Mouse (Mus musculus) spleen, adult 18-20 months (tissue): Measurements from ENCODE around the gene Dalrd3.

Experiments used
- DNase-seq, 2 experiments: peaks; one replicate each; pipeline ENCODE4 v3.0.0; 2022; ENCODE audit warnings: mixed read lengths in 2 of 2

Dalrd3 gene

DNA sequence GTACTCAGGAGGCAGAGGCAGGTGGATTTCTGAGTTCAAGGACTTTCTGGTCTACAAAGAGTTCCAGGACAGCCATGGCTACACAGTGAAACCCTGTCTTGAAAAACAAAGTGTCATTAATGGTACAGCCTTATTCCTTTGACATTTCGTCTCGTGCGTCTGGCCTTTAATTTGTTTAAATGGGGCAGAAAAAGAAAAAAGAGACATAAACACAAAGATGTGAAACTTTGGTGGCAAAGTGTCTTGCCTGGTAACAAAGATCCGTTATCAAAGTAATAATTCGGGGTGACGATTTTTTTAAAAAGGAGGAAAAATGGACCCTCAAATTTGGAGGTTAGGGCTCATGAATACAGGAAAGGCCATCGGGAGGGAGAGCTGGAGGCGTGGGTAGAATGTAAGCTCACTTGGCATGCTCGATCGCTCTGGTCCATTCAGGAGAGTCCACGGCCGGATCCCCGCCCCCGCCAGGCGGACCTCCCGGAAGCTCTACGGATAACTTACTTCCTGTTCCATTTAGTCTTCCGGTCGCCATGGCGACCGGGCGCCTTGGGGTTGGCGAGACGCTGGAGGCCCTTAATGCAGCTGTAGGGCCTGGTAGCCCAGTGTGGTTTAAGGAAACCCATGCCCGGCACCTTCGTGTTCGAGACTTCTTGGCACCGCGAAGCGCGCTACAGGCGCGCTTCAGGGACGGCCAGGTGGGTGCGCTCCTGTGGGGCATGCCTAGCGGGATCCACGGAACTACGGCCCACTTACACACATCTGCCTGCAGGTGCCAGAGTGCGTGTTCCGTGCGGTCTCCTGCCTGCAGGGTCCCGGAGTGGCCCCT, at the start of gene Dalrd3:
TSS of gene Dalrd3 (plus strand) at position 506 of the 826 bp plus-strand sequence.
- peak; percentile 83 to 88 for DNase-seq

DNA sequence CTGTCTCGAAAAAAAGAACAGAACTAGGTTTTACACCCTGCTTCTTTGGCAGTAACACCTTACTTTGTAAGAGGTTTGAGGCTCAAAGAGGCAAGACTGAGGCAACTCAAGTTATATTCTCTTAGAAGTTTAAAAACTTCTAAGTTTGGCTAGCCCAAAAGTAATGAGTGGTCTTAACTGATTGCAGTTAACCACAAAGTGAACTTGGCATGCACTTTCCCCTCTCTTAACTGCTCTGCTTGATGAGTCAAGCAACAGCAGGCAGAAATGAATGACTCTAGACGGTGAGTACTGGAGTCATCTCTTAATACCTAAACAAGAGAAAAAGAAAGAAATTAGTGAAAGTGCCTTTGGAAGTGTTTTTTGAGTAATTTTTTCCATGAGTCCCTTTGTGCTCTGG, 48.1 kb upstream of the Dalrd3 start:
- no peak for DNase-seq

DNA sequence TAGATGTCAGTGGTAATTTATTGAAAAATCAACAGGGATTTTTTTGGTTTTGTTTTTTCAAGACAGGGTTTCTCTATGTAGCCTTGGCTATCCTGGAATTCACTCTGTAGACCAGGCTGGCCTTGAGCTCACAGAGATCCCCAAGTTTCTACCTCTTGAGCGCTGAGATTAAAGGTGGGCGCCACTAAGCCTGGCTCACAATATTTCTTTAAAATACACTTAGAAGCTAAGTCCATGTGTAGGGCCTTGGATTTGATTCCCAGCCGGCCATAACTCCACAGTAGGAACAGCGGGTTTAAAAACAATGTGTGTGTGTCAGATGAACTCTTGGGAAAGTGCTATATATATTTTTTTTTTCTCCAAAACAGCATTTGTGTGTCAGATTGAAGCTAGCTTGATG, 46.3 kb upstream of the Dalrd3 start:
- DNase-seq = no peak

DNA sequence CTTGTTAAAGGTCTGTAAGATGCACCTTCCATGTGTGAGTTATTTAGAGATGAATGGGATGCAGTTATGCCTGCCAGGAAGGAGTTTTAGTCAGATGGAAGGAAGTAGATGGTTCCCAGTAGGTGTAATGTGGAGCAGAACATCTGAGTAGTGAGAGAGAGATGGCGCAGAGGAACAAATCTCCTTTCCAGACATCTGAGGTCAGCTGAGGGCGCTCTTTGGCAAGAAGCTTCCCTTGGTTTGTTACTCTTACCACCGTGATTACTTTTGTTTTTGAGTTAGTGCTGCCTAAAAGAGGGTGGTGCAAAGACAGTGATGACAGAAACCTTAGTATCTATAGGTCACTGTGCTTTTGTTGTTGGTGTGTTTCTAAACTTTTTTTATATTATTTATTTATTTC, 44.3 kb upstream of the Dalrd3 start:
- no peak for DNase-seq

DNA sequence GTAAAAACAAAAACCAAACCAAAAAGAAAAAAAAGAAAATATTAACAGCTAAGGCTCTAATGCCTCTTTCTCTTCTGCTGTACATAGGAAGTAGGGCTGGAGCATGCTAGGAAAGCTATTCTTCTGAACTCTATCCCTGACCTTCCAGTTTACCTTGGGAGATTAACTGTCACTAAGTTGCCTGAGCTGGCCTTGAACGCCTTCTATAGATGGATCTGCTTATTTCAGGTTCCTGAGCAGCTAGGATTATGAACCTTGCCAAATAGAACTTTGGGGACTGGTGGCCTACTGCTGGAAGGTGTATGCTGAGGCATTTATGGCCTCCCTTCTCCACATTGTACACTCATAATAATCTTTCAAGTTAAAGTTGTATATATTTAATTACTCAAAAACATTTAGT, 38.7 kb upstream of the Dalrd3 start:
- DNase-seq = no peak

DNA sequence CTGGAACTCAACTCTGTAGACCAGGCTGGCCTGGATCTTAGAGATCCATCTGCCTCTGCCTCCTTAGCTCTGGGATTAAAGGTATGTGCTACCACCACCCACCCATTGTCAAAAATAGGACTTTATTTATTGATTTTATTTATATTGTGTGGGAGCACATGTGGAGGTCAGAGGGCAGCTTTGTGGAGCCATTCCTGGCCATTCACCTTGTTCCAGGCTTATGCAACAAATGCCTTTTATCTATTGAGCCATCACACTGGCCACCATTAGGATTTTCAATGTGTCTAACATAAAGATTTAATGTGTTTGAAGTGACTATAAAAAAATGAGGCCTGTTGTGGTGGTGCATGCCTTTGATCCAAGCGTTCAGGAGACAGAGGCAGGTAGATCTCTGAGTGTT, 38.2 kb upstream of the Dalrd3 start:
- DNase-seq = no peak

DNA sequence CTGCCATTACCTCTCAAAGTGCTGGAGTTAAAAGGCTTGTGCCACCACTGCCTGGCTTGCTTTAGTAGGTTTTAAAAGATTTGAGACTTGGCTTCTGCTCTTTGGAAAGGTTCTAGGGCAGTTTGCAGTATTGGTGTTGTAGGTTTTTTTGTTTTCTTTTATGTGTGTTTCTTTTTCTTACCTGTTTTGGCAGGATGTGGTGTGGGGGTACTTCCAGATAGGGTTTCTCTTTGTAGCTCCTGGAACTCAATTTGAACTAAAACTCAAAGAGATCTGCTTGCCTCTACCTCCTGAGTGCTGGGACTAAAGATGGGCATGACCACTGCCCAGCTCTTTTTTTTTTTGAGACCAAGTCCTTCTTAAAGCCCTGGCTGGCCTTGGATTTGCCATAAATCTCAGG, 28.8 kb upstream of the Dalrd3 start:
- no peak for DNase-seq

DNA sequence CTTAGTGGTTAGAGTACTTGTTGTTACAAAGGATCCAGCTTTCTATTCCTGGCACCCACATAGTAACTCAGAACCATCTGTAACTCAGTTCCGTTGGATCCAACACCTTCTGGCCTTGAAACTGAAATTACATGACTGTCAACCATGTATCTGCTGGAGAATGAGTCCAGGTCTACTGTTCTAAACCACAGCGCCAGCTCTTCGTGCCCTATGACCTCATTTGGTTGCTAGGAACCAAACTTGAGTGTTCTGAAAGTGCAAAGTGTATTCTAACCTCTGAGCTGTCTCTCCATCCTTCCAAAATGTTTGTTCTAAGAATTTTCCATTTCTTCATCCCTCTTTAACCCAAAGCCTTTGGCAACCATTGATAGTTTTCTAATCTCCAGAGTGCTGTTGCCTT, 23.7 kb upstream of the Dalrd3 start:
- DNase-seq = no peak

DNA sequence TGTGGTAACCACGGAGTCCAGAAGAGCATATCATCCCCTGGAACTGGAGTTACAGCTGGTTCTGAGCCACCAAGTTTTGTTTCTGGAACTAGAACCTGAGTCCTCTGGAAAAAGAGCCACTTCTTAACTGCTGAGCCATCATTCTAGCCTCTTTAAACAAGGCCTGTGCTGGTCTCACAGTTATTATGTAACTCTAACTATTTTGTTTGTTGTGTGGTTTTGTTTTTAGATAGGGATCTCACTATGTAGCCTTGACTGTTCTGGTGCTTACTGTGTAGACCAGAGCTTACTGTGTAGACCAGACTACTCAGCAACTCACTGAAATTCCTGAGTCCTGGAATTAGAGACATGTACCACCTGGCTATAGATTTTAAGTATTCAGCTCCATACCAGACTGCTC, 22.8 kb upstream of the Dalrd3 start:
- no peak for DNase-seq

GRCm38 (mm10) chr9:108559169-108559568, 10.5 kb upstream of the Dalrd3 start:
- DNase-seq = no peak

- peak; percentile 91 to 95 for DNase-seq
These were observed 9.4 kb upstream of the Dalrd3 start, which contains the start of gene Impdh2 for GRCm38 (mm10) chr9:108560227-108560841. Gene Impdh2 (plus strand): TSS chr9:108560286.

DNA sequence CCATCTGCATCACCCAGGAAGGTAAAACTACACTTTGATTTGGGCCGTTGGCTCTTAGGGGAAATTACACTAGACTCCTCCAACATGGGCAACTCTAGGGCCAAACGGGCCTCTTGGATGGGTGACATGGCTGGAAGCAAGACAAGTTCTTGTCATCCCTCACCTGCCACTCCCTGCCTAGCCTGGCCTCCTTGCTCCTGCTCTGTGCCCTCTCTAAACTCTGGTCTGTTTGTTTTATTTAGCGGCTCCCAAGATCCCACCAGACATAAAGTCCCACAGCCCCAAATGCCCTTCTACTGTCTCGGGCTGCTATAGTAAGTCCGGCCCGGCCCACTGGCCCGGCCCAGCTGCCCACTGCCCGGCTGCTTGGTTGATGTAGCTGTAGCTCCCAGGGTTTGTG, 6.0 kb upstream of the Dalrd3 start:
- DNase-seq = no peak

DNA sequence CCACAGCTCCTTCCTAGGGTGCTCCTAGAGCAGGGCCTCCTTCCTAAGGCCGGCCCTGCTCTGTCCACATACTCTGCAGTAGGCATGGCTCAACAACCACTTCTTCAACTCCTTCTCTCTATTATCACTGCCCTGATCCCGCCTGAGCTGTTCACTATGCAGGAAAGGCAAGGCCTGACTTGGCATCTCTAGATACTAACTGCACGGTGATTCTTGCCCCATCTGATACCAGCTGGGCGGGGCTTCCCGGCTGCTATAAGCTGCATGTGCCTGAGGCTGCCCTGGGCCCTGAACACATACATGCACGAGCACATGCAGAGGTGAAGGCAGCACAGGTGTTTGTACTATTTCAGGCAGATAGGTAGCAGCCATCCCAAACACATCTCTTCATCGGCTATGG, 5.6 kb upstream of the Dalrd3 start:
- no peak for DNase-seq

GRCm38 (mm10) chr9:108565881-108566814, 3.5 kb upstream of the Dalrd3 start:
- DNase-seq = no peak

- peak; percentile 89 to 96 for DNase-seq
These were observed 2.6 kb upstream of the Dalrd3 start, which contains the start of gene Ndufaf3 for GRCm38 (mm10) chr9:108566815-108567776. Gene Ndufaf3 (minus strand): TSS chr9:108567434.

- peak in 1 of 2 experiments; percentile 36 for DNase-seq
These were observed 1.7 kb upstream of the Dalrd3 start for GRCm38 (mm10) chr9:108567931-108568419.

DNA sequence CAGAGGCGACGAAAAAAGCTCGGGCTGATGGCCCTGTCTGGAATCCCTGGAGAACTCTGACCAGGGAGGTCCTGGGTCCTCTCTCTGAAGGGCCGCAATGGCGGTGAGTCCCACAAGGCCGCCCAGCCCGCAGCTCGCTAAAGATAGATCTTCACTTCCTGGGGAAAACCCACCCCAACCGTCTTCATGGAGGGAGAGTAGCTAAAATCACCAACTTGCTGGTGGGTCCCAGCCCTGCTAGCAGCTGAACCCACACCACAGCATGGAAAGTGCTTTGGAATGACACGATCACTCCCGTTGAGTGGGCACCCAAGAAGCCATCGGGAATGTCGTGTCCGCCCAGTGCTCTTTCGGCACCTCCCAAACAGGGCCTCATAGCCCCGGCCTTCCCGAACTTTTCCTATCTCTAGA, 1.2 kb upstream of the Dalrd3 start:
- no peak for DNase-seq

GRCm38 (mm10) chr9:108570207-108570896, 666 bp downstream of the Dalrd3 start:
- peak; percentile 78 to 88 for DNase-seq

DNA sequence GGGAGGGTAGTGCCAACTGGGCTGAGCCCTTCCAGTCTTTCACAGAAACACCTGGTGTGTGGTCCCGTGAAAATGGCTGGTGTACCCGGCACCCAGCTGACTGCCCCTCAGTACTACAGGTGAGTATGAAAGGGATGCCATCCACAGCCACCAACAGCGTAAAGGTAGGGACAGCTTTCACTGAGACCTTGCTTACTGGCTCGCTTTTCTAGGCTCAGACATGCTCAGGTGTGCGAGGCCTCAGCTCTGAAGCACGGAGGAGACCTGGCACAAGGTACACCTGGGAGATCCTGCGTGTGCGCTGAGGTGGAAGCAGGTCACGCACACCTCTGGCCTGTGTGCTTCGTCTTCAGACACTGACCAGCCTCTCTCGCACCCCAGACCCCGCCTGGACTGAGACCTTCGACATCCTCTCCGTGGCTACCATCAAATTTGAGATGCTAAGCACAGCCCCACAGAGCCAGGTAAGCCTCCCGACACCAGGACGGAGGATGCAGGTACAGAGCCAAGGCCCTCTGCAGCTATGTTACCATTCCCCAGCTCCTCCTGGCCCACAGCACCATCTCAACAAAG, 1.8 kb downstream of the Dalrd3 start:
- DNase-seq = no peak

GRCm38 (mm10) chr9:108572321-108572720, 2.6 kb downstream of the Dalrd3 start:
- no peak for DNase-seq
